Mouse (Mus musculus) midbrain, embryonic 14.5 days (tissue): Measurements from ENCODE around the gene Samd7. TPM values are rescaled to one million over a fixed set of nuclear protein-coding genes. Genes with fewer than 3 reads are reported as not detected.

Source experiments
- ATAC-seq: fragments of 200-750 bp; cut with Nextera tagmentation; 2 replicates; pipeline ENCODE4 v1.8.0; 2017; ENCODE audit warnings: moderate number of reproducible peaks, moderate library complexity; ENCODE audit not compliant: low FRiP score, low TSS enrichment
- DNase-seq: peaks from one replicate; pipeline ENCODE4 v3.0.0-alpha.2; 2015
- H3K27ac ChIP-seq: fragments of 300-500 bp; sonication (generic); replicated peaks from 2 replicates; pipeline ENCODE4 v1.5.1; 2014; ENCODE audit warnings: mild to moderate bottlenecking, low read depth, low read length, moderate library complexity
- H3K27me3 ChIP-seq: fragments of 300-500 bp; sonication (generic); 2 replicates; pipeline ENCODE4 v1.6.1; 2014; ENCODE audit warnings: low read length, control low read depth, mixed read lengths; ENCODE audit not compliant: control insufficient read depth, insufficient read depth
- H3K36me3 ChIP-seq: fragments of 300-500 bp; sonication (generic); 2 replicates; pipeline ENCODE4 v1.6.1; 2014; ENCODE audit warnings: low read length, control low read depth; ENCODE audit not compliant: control insufficient read depth, insufficient read depth
- H3K4me1 ChIP-seq: fragments of 300-500 bp; sonication (generic); 2 replicates; pipeline ENCODE4 v1.6.1; 2014; ENCODE audit warnings: mild to moderate bottlenecking, antibody characterized with exemption, low read length, control low read depth; ENCODE audit not compliant: control insufficient read depth, insufficient read depth
- H3K4me2 ChIP-seq: fragments of 300-500 bp; sonication (generic); 2 replicates; pipeline ENCODE4 v1.6.1; 2014; ENCODE audit warnings: mild to moderate bottlenecking, low read length, moderate library complexity
- H3K4me3 ChIP-seq: fragments of 300-500 bp; sonication (generic); replicated peaks from 2 replicates; pipeline ENCODE4 v1.5.1; 2014; ENCODE audit warnings: low read depth, low read length
- H3K9ac ChIP-seq: fragments of 300-500 bp; sonication (generic); replicated peaks from 2 replicates; pipeline ENCODE4 v1.6.1; 2014; ENCODE audit warnings: mild to moderate bottlenecking, low read length, moderate library complexity
- H3K9me3 ChIP-seq: fragments of 300-500 bp; sonication (generic); 2 replicates; pipeline ENCODE4 v1.6.1; 2016; ENCODE audit warnings: low read length, control low read depth, mixed read lengths; ENCODE audit not compliant: control insufficient read depth
- WGBS: fragments of 180-500 bp; shearing (Covaris S2); extraction: QIAGEN DNeasy Blood & Tissue Kit; methylation state at CpG from one replicate; pipeline ENCODE4 v1.1.7; 2014; 5-methylcytosine and 5-hydroxymethylcytosine counted together
- polyA plus RNA-seq: library from polyadenylated mRNA; unstranded; fragments of >200 nt; fragmentation: Nextera tagmentation; extraction: Ambion mirVana; gene quantifications from 2 replicates; pipeline ENCODE4 v1.2.1, GENCODE M21; 2014

Gene Samd7
- polyA plus RNA-seq, 1 experiment from 2014 or later, result not detected

DNA sequence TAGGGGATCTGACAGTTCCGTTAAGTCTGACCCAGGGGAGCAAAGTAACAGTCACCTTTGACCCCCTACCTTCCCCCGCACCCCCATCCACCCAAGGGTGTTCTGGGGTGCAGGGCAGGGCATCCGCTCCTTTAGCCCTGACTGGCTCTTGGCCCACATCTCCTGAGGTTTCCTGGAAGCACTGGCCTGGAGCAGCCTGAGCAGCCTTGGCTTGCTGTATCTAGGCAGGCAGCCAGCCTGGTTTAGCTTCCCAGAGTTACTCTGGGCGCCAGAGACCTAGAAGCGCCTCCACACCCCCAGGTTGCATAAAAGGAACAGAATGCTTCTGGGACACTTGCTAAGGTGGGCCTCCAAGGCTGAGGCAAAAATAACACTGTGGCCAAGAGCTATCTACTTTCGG is 4.8 kb upstream of the Samd7 start:
- DNase-seq (no peak), ATAC-seq (no peak)
- WGBS, result 90% methylated on average over 6 of the region's 6 CpGs
- no peaks in the 10 kb centered on the region for H3K36me3 ChIP-seq
- peaks cover 5% of the 10 kb centered on the region; the same call in 1 of the 2 replicates for H3K4me1 ChIP-seq
- H3K27me3 ChIP-seq, result no peaks in the 10 kb centered on the region
- no peaks in the 10 kb centered on the region for H3K9me3 ChIP-seq
- no peak overlapping the region for H3K27ac ChIP-seq
- no peak overlapping the region for H3K4me3 ChIP-seq
- H3K9ac ChIP-seq, result no peak overlapping the region
- H3K4me2 ChIP-seq, result no peak overlapping the region

DNA sequence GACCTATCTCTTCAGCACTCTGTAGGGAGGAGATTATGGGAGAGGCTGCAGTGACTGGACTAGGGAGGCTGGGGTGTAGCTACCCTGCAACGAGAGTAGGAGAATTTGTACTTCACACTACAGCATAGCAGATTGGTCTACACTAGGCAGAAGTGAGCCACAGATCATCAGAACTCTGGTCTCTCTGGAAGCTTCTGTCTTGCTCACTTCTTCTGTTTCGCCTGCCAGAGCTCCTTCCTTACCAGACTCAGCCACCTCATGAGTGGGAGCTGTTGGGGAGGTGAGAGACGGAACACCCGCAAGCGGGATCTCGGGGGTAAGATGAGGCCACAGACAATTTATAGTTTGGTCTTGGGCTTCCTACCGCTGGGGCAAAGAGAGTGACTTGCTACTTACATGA is 3.2 kb upstream of the Samd7 start:
- no peak overlapping the region for H3K9ac ChIP-seq
- no peaks in the 10 kb centered on the region for H3K4me1 ChIP-seq
- no peak overlapping the region for H3K27ac ChIP-seq
- 92% methylated on average over 7 of the region's 7 CpGs for WGBS
- ATAC-seq, result no peak
- no peaks in the 10 kb centered on the region for H3K36me3 ChIP-seq
- no peak overlapping the region for H3K4me2 ChIP-seq
- no peaks in the 10 kb centered on the region for H3K27me3 ChIP-seq
- H3K4me3 ChIP-seq, result no peak overlapping the region
- no peak for DNase-seq
- H3K9me3 ChIP-seq, result no peaks in the 10 kb centered on the region

DNA sequence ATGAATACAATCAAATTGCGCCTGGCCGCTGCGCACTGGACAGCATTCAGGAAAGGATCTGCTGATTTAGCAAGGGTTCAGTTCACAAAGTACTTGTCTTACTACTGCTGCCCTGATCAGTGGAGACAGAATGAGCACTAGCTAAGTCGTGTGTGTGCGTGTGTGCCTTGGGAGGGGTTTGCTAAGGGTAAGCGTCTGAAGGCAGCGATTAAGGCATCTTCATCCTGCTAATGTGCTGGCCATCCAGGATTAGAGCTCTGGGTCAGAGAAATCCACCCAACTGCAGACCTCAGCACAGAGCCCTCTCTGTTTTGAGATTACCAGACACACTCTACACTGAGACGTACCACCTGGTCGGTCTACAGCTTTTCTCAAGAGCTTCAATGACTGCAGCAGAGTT is 2.2 kb downstream of the Samd7 start:
- Histone ChIP-seq H3K4me2 (no peak overlapping the region), H3K27ac (no peak overlapping the region), H3K36me3 (no peaks in the 10 kb centered on the region), H3K9me3 (no peaks in the 10 kb centered on the region), H3K27me3 (no peaks in the 10 kb centered on the region), H3K9ac (no peak overlapping the region), H3K4me1 (no peaks in the 10 kb centered on the region), H3K4me3 (no peak overlapping the region)
- WGBS, result 90% methylated on average over 9 of the region's 9 CpGs
- DNase-seq, result no peak
- no peak for ATAC-seq

DNA sequence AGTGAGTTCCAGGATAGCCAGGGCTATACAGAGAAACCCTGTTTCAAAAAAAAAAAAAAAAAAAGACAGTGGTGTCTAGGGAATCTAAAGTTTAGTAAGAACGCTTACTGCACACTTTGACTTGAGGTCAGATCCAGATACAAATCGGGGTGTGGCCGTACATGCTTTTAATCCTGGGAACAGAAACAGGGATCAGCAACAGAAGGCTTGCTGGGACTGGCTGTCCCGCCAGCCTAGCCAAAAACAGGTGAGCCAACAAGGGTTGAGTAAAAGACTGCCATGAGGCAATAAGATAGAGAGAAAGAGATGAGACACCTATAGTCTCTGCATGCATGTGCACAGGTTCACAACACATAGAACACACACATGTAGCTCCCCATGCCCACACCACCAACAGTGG is 8.6 kb downstream of the Samd7 start:
- ATAC-seq (no peak), DNase-seq (no peak)
- H3K27ac ChIP-seq, result no peak overlapping the region
- H3K27me3 ChIP-seq, result no peaks in the 10 kb centered on the region
- H3K36me3 ChIP-seq, result no peaks in the 10 kb centered on the region
- no peaks in the 10 kb centered on the region for H3K4me1 ChIP-seq
- 95% methylated on average over 4 of the region's 4 CpGs for WGBS
- no peak overlapping the region for H3K4me2 ChIP-seq
- H3K4me3 ChIP-seq, result no peak overlapping the region
- H3K9me3 ChIP-seq, result no peaks in the 10 kb centered on the region
- H3K9ac ChIP-seq, result no peak overlapping the region

DNA sequence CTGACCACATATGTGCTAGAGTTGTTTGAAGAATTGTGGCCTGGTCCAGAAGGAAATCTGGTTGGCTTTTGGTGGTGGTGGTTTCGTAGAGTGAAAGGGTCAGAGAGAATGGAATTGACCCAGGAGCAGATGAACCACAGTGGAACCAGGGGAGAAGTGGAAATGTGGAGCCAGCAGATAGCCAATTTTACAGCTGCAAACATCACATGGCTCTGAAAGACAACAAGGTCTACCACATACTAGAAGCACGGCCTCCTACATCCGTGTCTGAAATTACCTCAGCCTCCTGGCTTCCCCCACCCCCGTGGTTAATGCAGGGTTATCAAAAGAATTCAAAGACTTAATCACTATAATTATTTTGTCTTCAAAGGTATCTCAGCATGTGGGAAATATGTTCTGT is 18.8 kb downstream of the Samd7 start:
- 95% methylated on average over 4 of the region's 4 CpGs for WGBS

DNA sequence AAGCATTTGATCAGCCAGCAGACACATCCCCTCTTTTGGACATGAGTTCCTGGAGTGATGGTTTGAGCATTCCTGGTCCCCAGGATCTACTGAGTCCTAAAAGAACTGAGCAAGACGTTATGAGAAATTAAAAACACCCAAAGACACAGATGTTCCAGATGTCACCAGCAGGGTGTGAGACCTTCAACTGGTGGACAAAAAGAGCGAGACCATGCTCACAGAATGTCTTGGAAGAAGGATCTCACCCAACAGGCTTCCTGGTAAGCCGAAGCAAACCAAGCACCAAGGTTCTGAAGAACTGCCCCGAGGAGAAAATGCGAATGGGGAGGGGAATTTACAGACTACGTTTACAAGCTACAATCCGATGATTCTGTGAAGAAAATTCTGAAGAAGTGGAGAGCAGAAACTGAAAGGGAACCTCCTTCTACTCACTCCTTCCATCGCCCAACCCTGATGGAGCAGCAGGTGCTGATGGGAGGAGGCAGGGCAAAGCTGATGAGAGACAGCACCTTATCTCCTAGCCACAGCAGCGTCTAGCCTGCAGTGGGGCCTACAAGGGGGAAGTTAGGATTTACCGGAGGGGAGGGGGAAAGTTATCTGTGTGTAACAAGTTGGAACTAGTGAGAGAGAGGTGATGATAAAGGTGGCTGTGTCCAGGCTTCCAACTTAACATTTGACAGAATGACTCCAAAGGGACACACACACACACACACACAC is 19.4 kb downstream of the Samd7 start:
- Histone ChIP-seq H3K4me2 (no peak overlapping the region), H3K4me3 (no peak overlapping the region), H3K4me1 (no peaks in the 10 kb centered on the region), H3K9ac (no peak overlapping the region), H3K9me3 (no peaks in the 10 kb centered on the region), H3K27ac (no peak overlapping the region), H3K36me3 (no peaks in the 10 kb centered on the region), H3K27me3 (no peaks in the 10 kb centered on the region)
- WGBS, result 74% methylated on average over 10 of the region's 10 CpGs
- DNase-seq (no peak), ATAC-seq (no peak)

More for the DNA sequence above, 18.8 kb downstream of the Samd7 start:
- no peak for ATAC-seq
- H3K9ac ChIP-seq, result no peak overlapping the region
- H3K36me3 ChIP-seq, result no peaks in the 10 kb centered on the region
- H3K4me2 ChIP-seq, result no peak overlapping the region
- no peak overlapping the region for H3K4me3 ChIP-seq
- no peak overlapping the region for H3K27ac ChIP-seq
- H3K9me3 ChIP-seq, result no peaks in the 10 kb centered on the region
- DNase-seq, result no peak
- H3K4me1 ChIP-seq, result no peaks in the 10 kb centered on the region
- H3K27me3 ChIP-seq, result no peaks in the 10 kb centered on the region

DNA sequence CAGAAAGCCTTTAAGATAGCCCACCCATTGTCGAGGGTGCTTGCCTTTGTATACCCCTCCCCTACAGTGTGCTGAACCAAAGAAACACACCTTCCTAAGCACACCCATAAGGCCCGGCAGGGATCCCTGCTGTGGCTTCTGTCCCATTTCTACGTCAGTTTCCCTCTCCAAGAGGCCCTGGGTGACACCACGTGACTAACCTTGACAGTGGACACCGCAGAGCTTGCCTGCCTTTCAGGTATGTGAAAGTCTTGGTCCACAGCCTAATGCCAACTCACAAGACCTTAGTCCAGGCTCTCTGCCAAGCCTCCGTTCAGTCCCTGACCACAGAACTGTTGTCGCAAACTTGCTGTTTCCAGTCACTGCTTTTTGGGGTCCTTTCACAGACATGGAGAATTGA is 20.1 kb downstream of the Samd7 start:
- H3K9ac ChIP-seq, result no peak overlapping the region
- no peak overlapping the region for H3K27ac ChIP-seq
- no peak overlapping the region for H3K4me3 ChIP-seq
- H3K36me3 ChIP-seq, result no peaks in the 10 kb centered on the region
- H3K27me3 ChIP-seq, result no peaks in the 10 kb centered on the region
- no peak for DNase-seq
- H3K9me3 ChIP-seq, result no peaks in the 10 kb centered on the region
- ATAC-seq, result no peak
- H3K4me2 ChIP-seq, result no peak overlapping the region
- WGBS, result 80% methylated on average over 7 of the region's 7 CpGs
- H3K4me1 ChIP-seq, result no peaks in the 10 kb centered on the region

DNA sequence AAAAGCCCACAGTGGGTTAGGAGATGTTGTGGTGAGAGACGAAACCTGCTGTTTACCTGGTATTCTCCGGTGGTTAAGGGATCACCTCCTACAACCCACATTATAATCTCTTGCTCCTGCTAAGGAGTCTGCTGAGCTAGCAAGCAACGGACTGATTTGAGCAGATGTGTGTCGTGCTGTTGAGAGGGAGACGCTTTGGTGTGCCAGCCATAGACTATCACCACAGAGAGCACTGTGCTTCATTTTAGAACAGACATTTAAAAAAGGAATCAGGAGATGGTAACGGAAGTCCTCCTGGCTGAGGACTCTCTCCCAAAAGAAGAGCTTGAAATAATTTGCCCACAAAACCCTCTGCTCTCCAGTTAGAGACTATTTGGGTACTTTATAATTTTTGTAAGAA is 21.2 kb downstream of the Samd7 start:
- no peak for DNase-seq
- H3K27me3 ChIP-seq, result no peaks in the 10 kb centered on the region
- no peaks in the 10 kb centered on the region for H3K4me1 ChIP-seq
- no peaks in the 10 kb centered on the region for H3K36me3 ChIP-seq
- WGBS, result 92% methylated on average over 6 of the region's 6 CpGs
- no peak overlapping the region for H3K9ac ChIP-seq
- no peak overlapping the region for H3K27ac ChIP-seq
- no peak overlapping the region for H3K4me2 ChIP-seq
- H3K9me3 ChIP-seq, result no peaks in the 10 kb centered on the region
- no peak for ATAC-seq
- no peak overlapping the region for H3K4me3 ChIP-seq

DNA sequence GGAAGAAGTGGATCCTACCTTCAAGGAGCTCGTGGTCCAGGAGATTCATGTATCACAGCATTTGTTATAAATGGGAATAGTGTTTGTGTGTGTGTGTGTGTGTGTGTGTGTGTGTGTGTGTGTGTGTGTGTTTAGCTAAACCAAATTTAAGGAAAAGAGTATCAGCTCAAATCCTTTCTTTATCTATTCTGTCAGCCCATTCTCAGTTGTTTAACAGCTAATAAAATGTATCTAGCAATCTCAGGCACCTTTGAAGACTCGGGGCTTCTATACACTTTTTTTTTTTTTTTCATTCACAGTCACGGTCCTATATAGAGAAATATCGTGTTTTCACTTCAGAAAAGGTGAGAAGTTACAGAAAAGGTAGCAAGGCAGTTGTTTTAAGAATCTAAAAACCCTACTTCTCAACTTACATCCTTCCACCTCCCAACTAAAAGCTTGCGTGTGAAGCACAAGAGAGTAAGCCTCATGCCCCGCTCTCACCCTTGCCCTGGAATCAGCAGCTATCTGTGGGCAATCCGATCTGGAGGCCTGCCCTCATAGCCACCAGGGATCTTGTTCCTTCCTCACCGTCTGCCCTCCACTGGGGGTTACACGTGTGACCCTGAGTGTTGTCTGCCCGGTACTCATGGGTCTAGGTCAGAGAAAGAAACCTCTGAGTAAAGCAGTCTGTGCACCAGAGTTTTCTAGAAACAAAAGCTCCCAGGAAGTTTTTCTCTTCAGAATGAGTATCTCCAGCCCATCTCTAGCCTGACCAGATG is 23.8 kb downstream of the Samd7 start:
- no peak for ATAC-seq
- Histone ChIP-seq H3K4me2 (no peak overlapping the region), H3K4me3 (no peak overlapping the region), H3K9ac (no peak overlapping the region), H3K4me1 (no peaks in the 10 kb centered on the region), H3K36me3 (no peaks in the 10 kb centered on the region), H3K27ac (no peak overlapping the region), H3K9me3 (no peaks in the 10 kb centered on the region), H3K27me3 (no peaks in the 10 kb centered on the region)
- 78% methylated on average over 10 of the region's 10 CpGs for WGBS
- no peak for DNase-seq
